Mouse (Mus musculus) ES-CJ7 (cell line): ENCODE measurements at regions not wholly inside any gene's neighbourhood (a gene's known extent, or its start where the extent isn't known, plus 50 kb on each side); places are given as distances from the start of the nearest gene placed in this dataset.
A peak's percentile ranks its signal among the peaks of the same experiment; 100 is the strongest.

Experiments
- DNase-seq: peaks from one replicate; pipeline ENCODE4 v3.0.0; 2011; ENCODE audit warnings: low read depth, low spot score

DNA sequence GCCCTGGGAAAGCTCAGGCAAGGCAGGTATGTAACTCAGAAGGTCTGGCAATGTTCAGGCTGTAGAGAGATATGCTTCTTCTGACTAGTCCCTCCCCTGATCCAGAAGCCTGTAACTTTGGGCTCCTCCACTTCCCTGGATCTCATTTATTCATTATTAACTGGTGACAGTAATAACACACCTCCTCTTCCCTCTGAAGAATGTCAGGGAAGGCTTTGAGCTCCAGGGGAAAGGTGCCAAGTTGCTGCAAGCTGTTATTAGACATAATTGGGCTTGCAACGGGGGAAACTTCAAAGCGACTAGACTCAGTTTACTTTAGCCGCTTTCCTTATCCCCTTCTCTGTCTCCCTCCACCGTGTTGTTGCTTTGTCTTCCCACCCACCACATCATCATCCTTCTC, 75.6 kb upstream of the Tmprss2 start:
- no peak for DNase-seq

DNA sequence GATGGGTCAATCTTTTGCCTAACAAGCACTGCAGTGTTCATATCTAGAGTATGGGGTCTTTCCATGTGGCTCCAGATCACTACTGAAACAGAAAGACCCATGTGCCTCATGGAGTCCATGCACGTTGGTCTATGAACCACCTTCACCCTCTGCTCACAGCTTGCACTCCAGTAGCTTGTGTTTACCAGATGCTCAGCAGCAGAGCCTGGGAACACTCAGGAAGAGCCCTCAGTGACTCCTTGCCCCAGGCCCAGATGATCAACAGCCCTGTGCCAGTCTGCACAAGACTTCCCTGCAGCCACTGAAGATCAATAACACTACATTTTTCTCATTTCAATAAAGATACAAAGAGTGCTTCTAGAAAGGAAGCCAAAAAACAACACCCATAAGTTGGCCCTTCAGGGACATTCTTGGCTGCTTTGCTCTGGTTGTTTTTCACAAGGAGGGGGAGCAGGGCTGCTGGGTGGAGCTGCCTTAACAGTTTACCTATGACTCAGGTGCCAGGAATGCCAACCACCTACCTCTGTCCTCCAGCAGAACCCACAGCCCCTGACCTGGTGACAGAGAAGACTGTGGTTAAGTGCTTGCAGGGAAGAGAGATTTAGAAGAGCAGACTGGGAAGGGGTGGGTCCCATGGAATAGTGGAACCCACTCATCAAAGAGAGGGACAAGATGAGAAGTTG, 74.7 kb upstream of the Tmprss2 start:
- DNase-seq, result no peak

DNA sequence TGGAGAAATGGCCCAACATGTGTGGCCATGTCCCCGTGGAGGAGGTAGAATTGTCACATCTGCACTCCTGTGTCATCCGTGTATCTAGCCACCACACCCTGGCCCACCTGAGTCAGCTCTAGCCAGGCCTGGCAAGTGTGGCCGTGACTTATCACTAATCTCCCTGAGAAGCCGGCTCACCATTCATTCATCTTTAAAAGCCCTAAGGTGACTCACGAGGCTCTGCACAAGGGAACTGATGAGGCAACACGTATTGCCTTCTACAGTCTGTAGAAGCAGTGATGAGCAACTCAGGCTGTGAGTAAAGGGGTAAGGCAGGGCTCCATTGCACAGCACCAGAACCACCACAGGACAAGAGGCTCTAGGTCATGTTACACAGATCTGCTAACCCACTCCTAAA, 70.2 kb upstream of the Tmprss2 start:
- no peak for DNase-seq

DNA sequence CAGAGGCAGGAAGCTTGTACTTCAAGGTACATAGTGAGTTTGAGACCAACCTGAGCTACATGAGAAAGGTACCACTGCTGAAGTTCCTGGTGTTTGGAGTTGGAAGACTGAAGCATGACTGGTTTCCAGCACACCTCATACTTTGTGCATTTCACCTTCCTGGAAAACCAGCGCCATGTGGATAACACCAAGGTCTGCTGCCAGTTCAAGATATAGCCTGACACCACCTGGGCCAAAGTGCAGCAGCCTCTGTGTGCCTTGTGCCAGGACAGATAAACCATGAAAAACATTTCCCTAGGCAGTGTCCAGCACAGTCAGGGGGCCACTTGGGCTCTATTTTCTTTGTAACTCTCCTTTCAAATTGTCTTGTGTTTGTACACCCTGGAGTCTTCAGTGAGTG, 68.8 kb upstream of the Tmprss2 start:
- no peak for DNase-seq

DNA sequence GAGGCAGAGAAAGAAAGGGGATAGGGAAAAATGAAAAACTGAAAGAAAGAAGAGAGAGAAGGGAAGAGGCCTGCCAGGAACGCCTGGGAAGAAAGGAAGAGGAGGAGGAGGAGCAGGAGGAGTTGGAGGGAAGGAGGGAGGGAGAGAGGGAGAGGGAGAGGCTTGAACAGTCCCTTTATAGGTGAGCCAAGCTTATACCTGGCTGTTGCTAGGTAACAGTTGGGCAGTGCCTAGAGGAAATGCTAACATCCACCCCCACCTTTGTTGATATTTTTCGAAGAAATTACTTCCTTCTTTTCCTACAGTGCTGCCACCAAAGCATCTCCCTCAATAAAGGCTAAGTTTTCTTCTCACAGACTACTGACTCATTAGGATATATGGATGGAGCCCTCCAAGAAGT, 68.3 kb upstream of the Tmprss2 start:
- no peak for DNase-seq

DNA sequence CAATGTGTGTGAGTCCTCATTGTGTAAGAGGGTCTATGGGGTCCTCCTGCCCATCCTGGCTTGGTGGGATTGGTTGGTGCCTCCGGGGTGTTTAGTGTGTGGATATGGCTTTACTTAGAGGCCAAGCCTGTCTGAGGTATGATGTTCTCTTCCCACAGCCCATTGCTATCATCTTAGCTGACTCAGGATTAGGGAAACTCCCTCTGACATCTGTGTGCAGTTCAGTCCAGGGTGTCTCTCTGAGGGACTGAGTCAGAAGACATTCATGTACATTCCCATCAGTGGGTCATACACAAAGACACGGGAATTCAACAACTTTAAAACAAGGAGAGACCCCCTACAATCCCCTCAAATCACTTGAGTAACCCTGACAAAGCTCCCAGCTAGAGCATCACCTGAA, 66.6 kb upstream of the Tmprss2 start:
- no peak for DNase-seq

DNA sequence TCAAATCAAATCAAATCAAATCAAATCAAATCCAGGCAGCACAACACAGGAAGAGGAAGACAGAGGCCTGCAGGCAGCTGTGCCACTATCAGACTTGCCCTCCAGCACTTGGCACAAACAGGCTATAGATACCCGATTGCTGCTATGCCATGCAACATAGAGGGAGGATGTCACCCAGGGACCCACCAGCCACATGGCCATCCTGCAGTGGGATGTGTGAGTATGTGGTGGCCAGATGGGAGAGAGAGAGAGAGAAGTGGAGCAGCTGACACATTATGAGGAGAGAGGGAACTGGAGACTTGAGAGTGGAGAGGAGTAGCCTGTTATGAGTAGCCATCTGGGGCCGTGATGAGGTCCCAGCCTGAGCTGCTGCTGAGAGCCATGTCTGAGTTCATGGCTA, 62.6 kb upstream of the Tmprss2 start:
- no peak for DNase-seq

DNA sequence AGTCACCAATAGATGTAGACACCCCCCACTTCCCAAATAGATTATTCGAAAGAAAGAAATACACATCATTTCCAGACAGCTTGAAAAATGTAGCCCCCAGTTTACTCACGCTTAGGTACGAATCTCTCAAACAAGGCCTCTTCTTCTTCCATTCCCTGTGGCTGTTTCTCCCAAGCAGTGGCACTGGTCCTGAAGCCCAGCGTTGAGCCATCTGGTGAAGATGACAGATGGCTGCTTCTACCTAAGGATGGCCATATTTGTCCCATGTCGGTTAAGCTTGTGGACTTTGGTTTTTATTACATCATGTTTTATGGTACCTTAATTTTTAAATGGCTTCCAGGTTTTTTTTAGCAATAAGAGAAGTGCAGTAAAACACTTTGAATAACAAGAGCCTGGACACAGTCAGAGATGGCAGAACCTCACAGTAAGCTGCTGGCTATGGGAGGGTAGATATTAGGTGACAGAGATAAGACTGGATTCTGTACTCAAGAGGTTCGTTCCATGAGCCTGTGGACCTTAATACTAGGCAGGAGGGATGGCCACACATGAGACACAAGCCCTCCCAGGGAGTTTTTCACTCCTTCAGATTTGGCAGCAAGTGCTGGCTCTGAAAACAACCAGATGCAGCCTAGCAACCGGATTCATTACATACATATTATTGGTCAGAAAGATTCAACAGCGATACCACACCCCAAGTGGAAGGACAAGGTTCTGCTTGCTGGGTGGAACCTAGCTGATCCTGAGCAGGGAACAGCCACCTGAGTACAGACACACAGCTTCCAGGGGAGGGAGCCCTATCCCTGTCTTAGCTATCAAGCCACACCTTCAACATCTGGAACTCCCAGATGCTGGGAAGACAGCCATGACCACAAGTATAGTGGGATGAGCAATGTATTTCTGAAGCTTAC, 59.4 kb upstream of the Tmprss2 start:
- DNase-seq, result peak; percentile 31

DNA sequence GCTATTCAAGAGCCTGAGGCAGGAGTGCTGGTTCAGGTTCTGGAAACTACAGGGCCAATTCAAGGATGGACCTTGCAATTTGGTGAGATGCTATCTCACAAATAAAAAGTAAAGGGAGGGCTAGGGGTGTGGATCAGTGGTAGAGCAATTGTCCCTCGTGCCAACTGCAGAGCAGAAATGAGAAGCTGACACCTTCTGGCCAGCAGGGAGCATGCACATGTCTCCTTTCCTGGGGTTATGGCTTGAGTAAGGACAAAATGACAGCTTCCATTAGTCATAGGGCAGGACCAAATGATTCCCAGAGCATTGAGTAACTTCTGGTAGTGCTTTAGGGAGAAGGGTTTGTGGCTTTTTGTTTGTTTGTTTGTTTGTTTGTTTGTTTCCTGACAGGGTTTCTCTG, 56.5 kb upstream of the Tmprss2 start:
- no peak for DNase-seq

DNA sequence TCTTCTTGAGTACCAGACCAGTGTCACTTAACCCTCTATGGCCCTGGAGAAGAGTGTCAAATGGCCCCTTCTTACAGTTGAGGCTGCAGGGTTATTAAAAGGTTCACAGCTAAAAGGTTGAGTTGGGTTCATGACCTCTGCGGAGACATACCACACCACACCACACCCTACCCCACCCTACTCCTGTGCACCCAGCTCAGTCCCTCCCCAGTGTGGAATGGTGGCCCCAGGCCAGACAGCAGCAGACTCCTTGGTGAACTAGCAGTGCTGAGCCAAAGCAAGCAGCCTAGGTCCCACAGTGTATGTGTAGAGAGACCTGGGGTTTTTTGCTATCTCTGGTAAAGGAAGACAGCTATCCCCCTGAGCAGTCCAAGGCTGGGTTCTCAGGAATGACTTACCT, 54.5 kb upstream of the Tmprss2 start:
- peak; percentile 65 for DNase-seq
